Mouse (Mus musculus) ES-Bruce4 (cell line): ENCODE measurements around the gene Sult1e1.

ENCODE experiments used
- CTCF ChIP-seq: IDR thresholded peaks from one replicate; pipeline ENCODE4 v1.8.1; 2011; ENCODE audit warnings: low read depth, low read length
- EP300 ChIP-seq: IDR thresholded peaks from 2 replicates; pipeline ENCODE4 v1.6.1; 2011; ENCODE audit warnings: low read depth, low read length; ENCODE audit not compliant: insufficient read depth
- POLR2A ChIP-seq: IDR thresholded peaks from one replicate; pipeline ENCODE4 v1.8.1; 2011; ENCODE audit warnings: low read length; ENCODE audit not compliant: insufficient read depth

- TF ChIP-seq CTCF (peak; percentile 54), EP300 (no peak), POLR2A (no peak)
These were observed 31.2 kb downstream of the Sult1e1 start for GRCm38 (mm10) chr5:87560145-87560544.
